Mouse (Mus musculus) right cerebral cortex, postnatal 4 days (tissue): ENCODE results near the gene Htatip2.
A peak's percentile ranks its signal among the peaks of the same experiment; 100 is the strongest.

ENCODE experiments used
- DNase-seq: peaks from one replicate; pipeline ENCODE4 v3.0.0-alpha.2; 2022

Htatip2 gene

DNA sequence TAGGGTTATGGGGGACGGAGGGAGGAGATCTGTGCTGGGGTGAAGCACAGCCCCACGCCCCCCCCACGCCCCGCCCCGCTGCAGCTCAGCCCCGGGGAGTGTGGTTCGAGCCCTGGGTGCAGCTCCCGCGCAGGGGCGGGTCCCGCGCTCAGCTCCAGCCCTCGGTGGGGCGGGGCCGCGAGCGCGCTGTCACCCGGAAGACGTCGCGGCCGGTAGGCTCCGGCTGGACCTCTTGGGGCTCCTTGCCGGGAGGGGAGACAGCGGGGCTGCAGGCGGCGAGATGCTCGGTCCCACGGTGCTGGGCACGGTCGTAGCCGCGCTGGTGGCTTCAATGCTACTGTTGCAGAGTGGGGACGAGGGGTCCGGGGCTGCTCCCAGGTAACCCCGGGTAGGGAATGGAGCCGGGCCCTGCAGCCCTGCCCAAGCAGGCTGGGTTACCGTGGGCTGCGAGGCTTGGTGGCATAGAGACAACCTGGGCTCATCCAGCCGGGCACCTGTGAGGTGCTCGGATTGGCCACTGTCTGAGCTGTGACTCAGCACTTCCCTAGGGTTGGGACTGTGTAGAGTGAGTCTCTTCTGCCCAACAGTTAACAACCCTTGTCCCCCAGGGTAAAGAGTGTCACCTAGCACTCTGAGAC lies at the start of gene Htatip2:
TSS of gene Htatip2 (plus strand) at position 182 of the 638 bp plus-strand sequence.
- DNase-seq, result peak; percentile 44

DNA sequence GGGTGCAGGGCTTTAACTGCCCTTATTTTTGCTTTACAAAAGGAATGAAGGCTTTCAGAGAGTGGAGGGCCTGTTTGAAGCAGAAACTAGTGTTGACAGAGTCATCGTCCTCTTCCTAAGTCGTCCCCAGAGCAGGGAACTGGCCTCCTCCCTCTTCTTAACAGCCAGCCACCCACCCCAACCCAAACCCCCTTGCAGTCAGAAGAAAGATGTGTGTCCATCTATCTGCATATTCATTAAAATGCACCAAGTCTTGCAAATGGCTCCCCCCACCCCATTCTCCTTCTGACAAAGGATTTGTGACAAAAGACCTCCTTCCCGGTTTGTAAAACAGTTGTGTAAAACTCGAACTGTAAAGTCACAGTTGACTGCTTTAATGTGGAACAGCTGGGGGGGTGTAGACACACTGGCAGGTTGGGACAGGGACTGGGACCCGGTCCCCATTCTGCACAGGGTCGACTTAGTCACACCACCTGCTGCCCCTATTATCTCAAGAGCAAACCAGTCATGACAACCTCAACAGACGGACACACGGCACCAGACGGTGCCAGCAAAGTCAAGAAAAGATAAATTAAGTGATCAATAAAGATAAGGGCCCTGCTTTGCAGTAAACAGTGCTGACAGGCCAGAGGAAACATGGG lies 49.4 kb upstream of the Htatip2 start:
- no peak for DNase-seq

DNA sequence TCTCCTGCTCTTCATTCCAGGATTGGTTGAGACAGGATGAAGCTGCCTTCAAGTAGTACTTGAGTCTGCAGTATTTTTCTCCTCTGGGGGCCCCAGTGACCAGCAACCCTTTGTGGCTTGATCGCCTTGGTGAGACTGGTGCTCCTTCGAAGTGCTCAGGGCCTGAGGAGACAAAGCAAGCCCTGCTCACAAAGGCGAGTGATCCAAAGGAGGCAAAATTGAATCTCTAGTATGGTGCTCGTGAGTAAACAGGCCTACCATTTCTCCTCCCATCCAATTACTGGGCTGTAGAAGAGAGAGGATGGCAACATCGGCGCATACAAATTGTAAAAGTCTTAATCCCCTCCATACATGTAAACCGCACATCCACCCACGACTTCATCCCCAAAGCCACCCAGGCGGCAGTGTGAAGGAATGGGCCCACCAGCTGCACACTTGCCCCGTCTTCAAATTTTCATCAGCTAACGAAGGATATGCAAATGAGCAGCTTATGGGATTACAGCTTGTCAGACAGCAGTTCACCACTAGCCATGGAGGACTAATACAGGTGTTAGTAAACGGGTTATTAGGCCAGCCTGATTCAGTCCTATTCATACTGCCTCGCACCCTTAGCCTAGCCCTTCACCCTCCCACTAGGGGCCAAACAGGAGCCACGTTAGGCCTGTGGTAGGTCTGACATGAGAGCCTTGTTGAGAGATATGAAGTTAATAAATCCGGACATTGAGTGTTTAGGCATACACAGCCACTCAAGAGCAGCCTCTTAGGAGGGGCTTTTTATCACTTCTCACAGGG lies 40.8 kb upstream of the Htatip2 start:
- DNase-seq, result no peak

- DNase-seq, result no peak
Measured at GRCm38 (mm10) chr7:49734342-49734741, 24.6 kb upstream of the Htatip2 start.

DNA sequence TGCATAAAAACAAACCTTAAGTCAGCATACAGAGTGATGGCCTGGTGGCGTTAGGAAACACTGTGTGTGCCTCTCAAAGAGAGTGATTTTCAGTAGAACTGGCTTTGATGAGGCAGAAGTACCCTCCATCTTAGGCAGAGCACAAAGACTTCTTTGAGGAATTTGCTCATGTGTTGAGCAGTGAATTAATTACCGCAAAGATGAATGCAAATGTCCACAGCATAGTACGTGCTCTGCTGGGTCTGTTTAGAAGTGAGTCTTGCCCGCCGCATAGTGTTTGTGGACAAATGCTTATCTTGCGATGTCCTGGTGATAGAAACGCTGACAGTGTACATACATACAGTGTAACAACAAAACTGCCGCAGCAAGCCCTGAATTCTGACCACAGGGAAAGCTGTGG lies 19.5 kb upstream of the Htatip2 start:
- no peak for DNase-seq

DNA sequence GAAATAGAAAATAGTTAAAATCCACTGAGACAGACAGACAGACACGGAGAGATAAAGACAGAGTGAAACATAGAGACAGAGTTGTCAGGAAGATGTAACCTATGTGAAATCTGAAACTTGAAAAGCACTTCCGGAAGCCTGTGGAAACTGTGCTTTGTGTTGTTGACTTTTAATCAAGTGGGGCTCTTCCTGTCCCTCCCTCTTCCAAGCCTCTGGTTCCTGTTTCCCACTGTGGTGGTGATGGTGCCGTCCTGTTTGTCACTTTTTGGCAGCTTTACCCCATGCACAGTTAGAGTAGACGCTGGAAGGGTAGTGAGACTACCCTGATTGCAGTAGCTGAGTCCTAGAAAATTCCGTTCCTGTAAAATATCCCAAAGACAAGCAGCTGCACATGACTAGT lies 17.4 kb upstream of the Htatip2 start:
- DNase-seq, result no peak

DNA sequence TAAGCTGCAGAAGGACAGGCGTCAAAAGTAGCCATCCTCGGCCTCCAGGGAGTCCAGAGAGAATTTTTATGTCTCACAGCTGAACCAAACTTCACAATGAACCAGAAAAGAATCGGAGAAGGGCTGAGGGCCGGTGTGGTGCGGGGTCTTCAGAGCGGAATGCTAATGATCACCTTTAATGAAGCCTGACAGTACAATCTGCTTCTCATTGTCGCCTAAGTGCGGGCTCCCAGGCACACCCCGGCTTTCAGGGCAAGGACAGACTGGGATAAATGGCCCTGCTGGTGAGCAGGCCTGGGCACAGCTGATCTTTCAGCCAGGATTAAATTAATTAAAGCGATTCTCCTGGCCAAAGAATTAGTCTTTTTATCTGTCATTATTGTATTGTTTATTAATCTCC lies 17.0 kb upstream of the Htatip2 start:
- no peak for DNase-seq

- no peak for DNase-seq
Measured at GRCm38 (mm10) chr7:49751148-49751547, 7.8 kb upstream of the Htatip2 start.

DNA sequence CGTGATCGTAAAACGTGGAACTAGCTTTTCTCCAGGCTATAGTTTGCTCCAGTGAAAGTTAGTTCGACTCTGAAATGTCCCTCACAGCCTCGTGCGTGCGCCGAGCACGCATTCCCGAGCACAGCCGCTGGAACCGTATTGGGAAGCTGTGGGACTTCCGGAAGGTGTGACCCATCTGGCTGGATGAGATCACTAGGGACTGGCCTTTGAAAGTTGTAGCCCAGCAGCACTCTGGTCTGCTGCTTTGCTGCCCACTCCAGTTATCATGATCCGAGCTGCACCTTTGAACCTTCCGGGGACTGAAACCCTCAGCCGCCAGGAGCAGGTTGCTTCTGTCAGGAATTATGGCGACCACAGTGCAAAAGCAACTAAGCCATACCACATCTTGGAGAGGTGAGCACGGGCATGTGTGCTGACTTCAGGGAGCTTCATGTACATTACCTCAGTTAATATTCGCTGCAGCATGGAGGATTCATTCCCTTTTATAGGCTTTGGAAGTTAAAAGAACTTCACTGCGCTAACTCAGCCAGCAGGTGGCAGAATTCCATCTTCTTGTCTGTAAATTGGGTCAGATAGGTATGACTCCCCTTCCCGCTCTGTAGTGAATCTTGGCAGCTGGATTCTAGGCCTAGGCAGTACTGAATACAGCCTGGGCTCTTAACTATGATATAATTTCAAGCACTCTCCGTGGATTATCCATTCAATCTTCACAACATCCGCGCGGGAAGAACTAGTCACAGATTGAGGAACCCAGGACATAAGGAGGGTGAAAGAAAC lies 6.0 kb upstream of the Htatip2 start:
- DNase-seq, result peak; percentile 63

DNA sequence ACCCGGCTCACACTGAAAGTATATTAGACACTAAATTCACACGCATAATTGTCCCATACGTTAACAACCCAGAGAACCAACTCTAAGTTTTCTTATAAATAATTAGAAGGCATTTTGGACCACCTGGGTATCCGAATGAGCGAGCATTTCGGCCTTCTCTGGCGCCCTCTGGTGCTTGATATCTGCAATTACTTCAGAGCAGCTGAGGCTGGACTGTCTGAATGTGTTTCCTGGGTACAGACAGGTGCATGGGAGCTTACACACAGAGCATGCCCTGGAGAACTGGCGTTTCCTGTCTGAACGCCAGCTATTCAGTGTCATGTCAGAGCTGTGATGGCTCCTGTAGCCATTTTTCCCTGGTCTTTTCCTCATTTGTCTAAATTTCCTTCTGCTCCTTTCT lies 4.1 kb upstream of the Htatip2 start:
- peak; percentile 48 for DNase-seq

- no peak for DNase-seq
Measured at GRCm38 (mm10) chr7:49762605-49763004, 3.7 kb downstream of the Htatip2 start.

DNA sequence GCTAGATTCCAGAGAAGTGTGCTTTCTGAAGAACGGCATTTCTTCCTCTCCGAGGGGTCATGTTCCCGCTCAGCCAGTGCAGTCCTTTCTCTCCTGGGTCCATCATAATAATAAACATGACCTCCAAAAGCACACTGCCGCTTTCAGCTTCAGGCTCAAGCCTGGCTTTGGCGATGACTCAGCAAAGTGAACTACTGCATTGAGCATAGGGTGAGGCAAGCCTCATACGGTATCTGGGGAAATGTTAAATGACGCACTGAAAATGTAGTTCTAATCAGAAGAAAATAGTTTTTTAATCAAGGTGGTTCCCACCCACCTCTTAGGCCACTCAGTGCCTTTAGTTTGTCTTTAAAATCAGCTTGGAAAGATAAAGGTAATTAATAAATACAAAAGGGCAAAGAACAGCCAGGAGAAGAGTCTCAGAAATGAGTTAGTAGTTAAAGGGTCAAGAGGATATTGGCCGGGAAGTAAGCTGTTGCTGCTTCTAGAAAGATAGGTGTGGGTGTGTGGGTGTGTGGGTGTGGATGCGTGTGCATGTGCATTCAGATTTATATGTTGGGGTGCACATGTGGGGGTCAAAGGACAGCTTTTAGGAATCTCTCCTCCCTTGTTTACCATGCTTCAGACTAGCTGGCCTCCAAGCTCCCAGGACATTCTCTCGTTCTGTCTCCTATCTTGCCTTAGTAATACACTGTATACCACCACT lies 5.2 kb downstream of the Htatip2 start:
- DNase-seq, result no peak

- no peak for DNase-seq
Measured at GRCm38 (mm10) chr7:49766166-49766565, 7.3 kb downstream of the Htatip2 start.

GRCm38 (mm10) chr7:49768509-49768908 lies 9.6 kb downstream of the Htatip2 start:
- no peak for DNase-seq

- no peak for DNase-seq
Measured at GRCm38 (mm10) chr7:49774396-49774795, 15.5 kb downstream of the Htatip2 start.

DNA sequence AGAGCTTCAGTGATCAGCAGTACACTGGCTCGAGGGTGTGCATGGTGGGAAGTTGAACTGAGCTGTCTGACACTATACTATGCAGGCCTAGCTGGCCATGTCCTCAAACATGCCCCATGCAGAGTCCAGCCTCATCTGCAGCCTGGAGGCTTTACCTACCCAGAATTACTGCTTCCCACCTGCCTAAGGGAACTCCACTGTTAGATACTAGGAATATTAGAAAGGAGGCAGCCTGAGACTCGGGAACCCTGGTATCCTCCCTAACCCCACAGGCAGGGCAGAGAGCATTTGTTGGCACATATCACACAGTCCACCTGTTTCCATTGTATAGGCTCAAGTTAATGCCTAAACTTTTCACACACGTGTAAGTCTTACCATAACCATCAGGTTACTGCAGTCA lies 18.7 kb downstream of the Htatip2 start:
- DNase-seq, result no peak

- DNase-seq, result peak; percentile 100
Measured at GRCm38 (mm10) chr7:49778114-49778901, 19.4 kb downstream of the Htatip2 start, which contains the start of gene Prmt3. Gene Prmt3, plus strand, starts transcription at chr7:49778346.

DNA sequence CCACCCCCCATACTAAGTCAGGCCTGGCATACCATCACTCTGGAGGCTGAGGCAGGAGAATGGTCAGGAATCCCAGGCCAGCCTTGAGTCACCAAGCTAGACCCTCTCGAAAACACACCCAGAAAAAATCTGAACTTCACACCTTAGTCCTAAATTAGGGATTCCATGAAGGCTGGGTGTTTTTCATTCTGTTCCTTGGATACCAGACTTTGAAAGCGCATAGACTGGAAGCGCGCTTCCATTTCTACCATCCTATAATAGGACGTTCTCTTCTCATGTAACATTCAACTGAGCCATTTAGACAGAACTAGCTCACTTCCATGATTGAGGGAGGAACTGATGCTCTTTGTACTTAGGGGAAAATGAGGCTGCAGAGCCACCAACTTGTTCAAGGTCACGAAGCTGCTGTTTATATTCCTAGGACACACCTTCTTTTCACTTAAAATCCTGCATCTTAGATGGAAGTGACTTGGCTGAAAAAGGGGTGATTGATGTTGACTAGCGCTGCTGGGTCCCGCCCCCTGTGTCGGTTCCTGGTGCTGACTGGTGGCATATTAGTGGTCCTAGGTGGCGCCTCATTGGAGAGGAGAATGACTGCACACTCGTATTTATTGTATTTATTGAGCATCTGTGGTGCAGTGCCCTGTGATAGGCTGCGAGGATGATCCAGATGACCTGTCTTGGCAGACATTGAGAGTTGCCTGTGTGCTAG lies 20.1 kb downstream of the Htatip2 start:
- DNase-seq, result no peak

DNA sequence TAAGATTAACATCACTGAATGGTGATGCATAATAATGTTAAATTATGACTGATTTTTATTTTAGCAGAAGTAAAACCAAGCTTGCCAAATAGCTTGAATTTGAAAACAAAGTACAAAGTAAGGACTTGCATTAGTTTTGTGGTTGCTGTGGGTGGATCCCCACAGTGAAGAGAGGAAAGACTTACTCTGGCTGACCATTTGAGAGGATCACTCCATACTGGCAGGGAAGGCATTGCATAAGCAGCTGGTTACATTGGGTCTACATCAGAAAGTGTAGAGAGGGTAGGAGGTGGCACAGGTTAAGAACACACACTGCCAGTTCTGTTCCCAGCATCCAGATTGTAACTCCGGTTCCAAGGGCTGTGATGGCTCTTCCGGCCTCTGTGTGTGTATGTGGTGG lies 24.1 kb downstream of the Htatip2 start:
- no peak for DNase-seq

DNA sequence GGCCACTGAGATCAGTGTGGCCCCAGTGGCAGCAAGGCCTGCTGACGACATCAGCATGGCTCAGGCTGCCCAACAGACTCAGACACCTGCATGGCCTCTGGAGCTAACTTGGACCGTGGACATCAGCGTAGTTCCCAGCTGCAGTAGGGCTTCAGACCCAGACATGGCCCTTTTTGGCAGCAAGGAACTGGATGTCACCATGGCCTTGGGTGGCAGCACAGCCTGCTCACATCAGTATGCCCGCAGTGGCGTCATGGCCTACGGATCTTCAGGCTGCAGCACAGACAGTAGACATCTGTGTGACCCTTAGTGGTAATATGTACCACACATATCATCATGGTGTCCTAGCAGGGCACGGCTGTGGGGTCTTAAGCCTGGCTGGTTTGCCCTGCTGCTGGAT lies 26.2 kb downstream of the Htatip2 start:
- DNase-seq, result no peak
